Mouse (Mus musculus) heart, embryonic 11.5 days (tissue): ENCODE measurements around the gene Zfp281. TPM values are rescaled to one million over a fixed set of nuclear protein-coding genes. Genes with fewer than 3 reads are reported as not detected.

Source experiments
- ATAC-seq: fragments of 200-750 bp; cut with Nextera tagmentation; replicated peaks from 2 replicates; pipeline ENCODE4 v1.8.0; 2017; ENCODE audit warnings: moderate library complexity; ENCODE audit not compliant: insufficient number of reproducible peaks, low FRiP score, low TSS enrichment
- H3K27ac ChIP-seq: fragments of 300-500 bp; sonication (generic); 2 replicates; pipeline ENCODE4 v1.5.1; 2014; ENCODE audit warnings: mild to moderate bottlenecking, low read depth, low read length
- H3K27me3 ChIP-seq: fragments of 300-500 bp; sonication (generic); 2 replicates; pipeline ENCODE4 v1.6.1; 2014; ENCODE audit warnings: mild to moderate bottlenecking, low read length, mixed read lengths; ENCODE audit not compliant: control insufficient read depth, insufficient read depth
- H3K36me3 ChIP-seq: fragments of 300-500 bp; sonication (generic); 2 replicates; pipeline ENCODE4 v1.6.1; 2014; ENCODE audit warnings: mild to moderate bottlenecking, low read length, moderate library complexity, mixed read lengths; ENCODE audit not compliant: control insufficient read depth, insufficient read depth
- H3K4me1 ChIP-seq: fragments of 300-500 bp; sonication (generic); 2 replicates; pipeline ENCODE4 v1.6.1; 2014; ENCODE audit warnings: low read length; ENCODE audit not compliant: control insufficient read depth, insufficient read depth
- H3K4me2 ChIP-seq: fragments of 300-500 bp; sonication (generic); 2 replicates; pipeline ENCODE4 v1.6.1; 2014; ENCODE audit warnings: mild to moderate bottlenecking, moderate library complexity
- H3K4me3 ChIP-seq: fragments of 300-500 bp; sonication (generic); 2 replicates; pipeline ENCODE4 v1.5.1; 2014; ENCODE audit warnings: low read depth, low read length
- H3K9ac ChIP-seq: fragments of 300-500 bp; sonication (generic); 2 replicates; pipeline ENCODE4 v1.6.1; 2014; ENCODE audit warnings: mild to moderate bottlenecking, low read depth, low read length, moderate library complexity
- H3K9me3 ChIP-seq: fragments of 300-500 bp; sonication (generic); replicated peaks from 2 replicates; pipeline ENCODE4 v1.6.1; 2016; ENCODE audit warnings: low read length; ENCODE audit not compliant: control insufficient read depth
- WGBS: fragments of 180-500 bp; shearing (Covaris S2); extraction: QIAGEN DNeasy Blood & Tissue Kit; methylation state at CpG from one replicate; pipeline ENCODE4 v1.1.7; 2014; ENCODE audit not compliant: insufficient replicate concordance; 5-methylcytosine and 5-hydroxymethylcytosine counted together
- polyA plus RNA-seq: library from polyadenylated mRNA; unstranded; fragments of >200 nt; fragmentation: Nextera tagmentation; extraction: Ambion mirVana; gene quantifications from 2 replicates; pipeline ENCODE4 v1.2.1, GENCODE M21; 2014

Gene Zfp281
- polyA plus RNA-seq, 1 experiment from 2014 or later, result 17.5 TPM

DNA sequence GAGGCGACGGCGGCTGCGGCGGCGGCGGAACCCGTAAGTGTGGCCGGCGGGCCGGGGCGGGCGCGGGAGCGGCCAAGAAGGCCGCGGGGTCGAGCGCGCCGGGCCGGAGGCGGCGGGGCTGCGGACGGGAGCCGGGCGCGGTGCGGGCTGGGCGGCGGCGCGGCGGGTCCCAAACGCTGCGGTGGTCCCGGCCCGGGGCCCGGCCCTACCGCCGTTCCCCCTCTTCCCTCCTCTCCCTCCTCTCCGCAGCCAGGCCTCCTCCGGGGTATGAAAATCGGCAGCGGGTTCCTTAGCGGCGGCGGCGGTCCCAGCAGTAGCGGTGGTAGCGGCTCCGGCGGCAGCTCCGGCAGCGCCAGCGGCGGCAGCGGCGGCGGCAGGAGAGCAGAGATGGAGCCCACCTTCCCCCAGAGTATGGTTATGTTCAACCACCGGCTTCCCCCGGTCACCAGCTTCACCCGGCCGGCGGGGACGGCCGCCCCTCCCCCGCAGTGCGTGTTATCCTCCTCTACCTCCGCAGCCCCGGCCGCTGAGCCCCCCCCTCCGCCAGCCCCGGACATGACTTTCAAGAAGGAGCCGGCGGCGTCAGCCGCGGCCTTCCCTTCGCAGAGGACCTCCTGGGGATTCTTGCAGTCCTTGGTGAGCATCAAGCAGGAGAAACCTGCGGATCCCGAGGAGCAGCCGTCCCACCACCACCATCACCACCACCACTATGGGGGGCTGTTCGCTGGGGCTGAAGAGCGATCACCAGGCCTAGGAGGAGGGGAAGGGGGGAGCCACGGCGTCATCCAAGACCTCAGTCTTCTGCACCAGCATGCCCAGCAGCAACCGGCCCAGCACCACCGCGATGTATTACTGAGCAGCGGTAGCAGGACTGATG, 556 bp downstream of the Zfp281 start:
- peak; percentile 56 for ATAC-seq
- H3K27me3 ChIP-seq, result no peaks in the 10 kb centered on the region
- peaks cover 7% of the 10 kb centered on the region for H3K36me3 ChIP-seq
- H3K4me2 ChIP-seq, result peak overlapping the region; percentile 72
- H3K9ac ChIP-seq, result peak overlapping the region; percentile 98
- peaks cover 20% of the 10 kb centered on the region for H3K4me1 ChIP-seq
- H3K4me3 ChIP-seq, result peak overlapping the region; percentile 93
- peak overlapping the region; percentile 82 for H3K27ac ChIP-seq
- 3% methylated on average over 54 of the region's 92 CpGs for WGBS
- no peaks in the 10 kb centered on the region for H3K9me3 ChIP-seq

DNA sequence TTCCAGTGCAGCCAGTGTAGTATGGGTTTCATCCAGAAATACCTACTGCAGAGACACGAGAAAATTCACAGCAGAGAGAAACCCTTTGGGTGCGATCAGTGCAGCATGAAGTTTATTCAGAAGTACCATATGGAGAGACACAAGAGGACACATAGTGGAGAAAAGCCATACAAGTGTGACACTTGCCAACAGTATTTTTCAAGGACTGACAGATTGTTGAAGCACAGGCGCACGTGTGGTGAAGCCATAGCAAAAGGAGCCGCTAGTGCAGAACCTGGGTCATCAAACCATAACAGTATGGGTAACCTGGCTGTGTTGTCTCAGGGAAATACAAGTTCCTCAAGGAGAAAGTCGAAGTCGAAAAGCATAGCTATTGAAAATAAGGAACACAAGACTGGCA, 1.4 kb downstream of the Zfp281 start:
- Histone ChIP-seq H3K27ac (no peak overlapping the region), H3K4me2 (peak overlapping the region; percentile 72), H3K4me3 (peak overlapping the region; percentile 93), H3K27me3 (no peaks in the 10 kb centered on the region), H3K9ac (peak overlapping the region; percentile 98), H3K36me3 (peaks cover 7% of the 10 kb centered on the region), H3K4me1 (peaks cover 20% of the 10 kb centered on the region), H3K9me3 (no peaks in the 10 kb centered on the region)
- 85% methylated on average over 7 of the region's 7 CpGs for WGBS
- ATAC-seq, result no peak

DNA sequence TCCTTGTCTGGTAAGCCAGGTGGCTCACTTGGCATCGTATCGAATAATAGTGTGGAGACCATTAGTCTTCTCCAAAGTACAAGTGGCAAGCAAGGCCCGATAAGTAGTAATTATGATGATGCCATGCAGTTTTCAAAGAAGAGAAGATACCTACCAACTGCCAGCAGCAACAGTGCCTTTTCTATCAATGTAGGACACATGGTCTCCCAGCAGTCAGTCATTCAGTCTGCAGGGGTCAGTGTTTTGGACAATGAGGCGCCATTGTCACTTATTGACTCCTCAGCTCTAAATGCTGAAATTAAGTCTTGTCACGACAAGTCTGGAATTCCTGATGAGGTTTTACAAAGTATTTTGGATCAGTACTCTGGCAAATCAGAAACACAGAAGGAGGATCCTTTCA, 2.1 kb downstream of the Zfp281 start:
- Histone ChIP-seq H3K4me1 (peaks cover 20% of the 10 kb centered on the region), H3K9me3 (no peaks in the 10 kb centered on the region), H3K27me3 (no peaks in the 10 kb centered on the region), H3K27ac (no peak overlapping the region), H3K36me3 (peaks cover 7% of the 10 kb centered on the region), H3K4me3 (no peak overlapping the region), H3K9ac (no peak overlapping the region), H3K4me2 (no peak overlapping the region)
- ATAC-seq, result no peak
- WGBS, result 86% methylated on average over 5 of the region's 5 CpGs

DNA sequence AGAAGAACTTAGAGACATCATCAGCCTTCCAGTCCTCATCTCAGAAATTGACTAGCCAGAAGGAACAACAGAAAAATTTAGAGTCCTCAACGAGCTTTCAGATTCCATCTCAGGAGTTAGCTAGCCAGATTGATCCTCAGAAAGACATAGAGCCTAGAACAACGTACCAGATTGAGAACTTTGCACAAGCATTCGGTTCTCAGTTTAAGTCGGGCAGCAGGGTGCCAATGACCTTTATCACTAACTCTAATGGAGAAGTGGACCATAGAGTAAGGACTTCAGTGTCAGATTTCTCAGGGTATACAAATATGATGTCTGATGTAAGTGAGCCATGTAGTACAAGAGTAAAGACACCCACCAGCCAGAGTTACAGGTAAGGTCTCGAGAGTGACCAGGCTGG, 2.9 kb downstream of the Zfp281 start:
- H3K9me3 ChIP-seq, result no peaks in the 10 kb centered on the region

DNA sequence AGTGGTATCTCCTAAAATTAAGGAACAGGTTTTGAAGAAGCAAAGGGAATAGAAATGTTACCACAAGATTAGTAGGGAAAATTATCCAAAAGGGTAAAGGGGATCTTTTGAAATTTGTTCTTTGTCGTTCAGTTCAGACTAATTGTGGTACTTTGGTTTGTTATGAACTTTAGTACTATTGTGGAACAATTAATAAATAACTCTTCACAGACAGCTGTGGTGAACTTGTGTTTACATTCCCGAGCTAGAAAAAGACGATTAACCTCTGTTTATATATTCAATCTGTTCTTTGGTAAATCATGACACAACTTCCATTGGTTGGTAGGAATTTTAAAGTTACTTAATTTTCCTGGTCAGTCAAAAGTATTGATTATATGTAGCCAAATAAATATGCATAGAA, 8.2 kb downstream of the Zfp281 start:
- peaks cover 4% of the 10 kb centered on the region; the same call in 1 of the 2 replicates for H3K4me1 ChIP-seq
- H3K36me3 ChIP-seq, result no peaks in the 10 kb centered on the region
- no peaks in the 10 kb centered on the region for H3K9me3 ChIP-seq
- no peak overlapping the region for H3K27ac ChIP-seq
- H3K4me3 ChIP-seq, result no peak overlapping the region
- H3K4me2 ChIP-seq, result no peak overlapping the region
- no peaks in the 10 kb centered on the region for H3K27me3 ChIP-seq
- no peak overlapping the region for H3K9ac ChIP-seq
- 83% methylated on average over 3 of the region's 3 CpGs for WGBS
- ATAC-seq, result no peak

More for the DNA sequence above, 2.9 kb downstream of the Zfp281 start:
- H3K27me3 ChIP-seq, result no peaks in the 10 kb centered on the region
- peaks cover 7% of the 10 kb centered on the region for H3K36me3 ChIP-seq
- WGBS, result 76% methylated on average over 5 of the region's 5 CpGs
- no peak for ATAC-seq
- peaks cover 20% of the 10 kb centered on the region for H3K4me1 ChIP-seq
- no peak overlapping the region for H3K9ac ChIP-seq
- H3K4me3 ChIP-seq, result no peak overlapping the region
- no peak overlapping the region for H3K27ac ChIP-seq
- H3K4me2 ChIP-seq, result peak overlapping the region; percentile 29

DNA sequence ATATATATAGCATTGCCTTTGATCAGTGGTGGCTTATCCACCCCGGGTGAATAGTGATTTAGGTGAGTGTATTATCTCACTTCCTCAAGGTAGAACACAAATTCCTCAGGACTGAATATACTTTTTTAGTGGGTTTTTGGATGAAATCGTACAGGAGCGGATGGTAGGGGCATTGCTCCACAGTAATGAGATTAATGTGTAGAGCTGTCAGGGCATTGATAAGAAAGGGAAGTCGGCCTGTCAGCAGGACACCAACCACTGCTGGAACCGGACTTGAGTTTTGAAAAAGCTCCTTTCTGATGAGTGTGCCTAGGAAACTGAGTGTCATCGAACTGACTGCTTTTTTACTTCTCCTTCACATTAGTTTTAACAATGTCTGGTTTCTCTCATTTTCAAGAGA, 10.9 kb downstream of the Zfp281 start:
- no peak overlapping the region for H3K9ac ChIP-seq
- H3K36me3 ChIP-seq, result no peaks in the 10 kb centered on the region
- ATAC-seq, result no peak
- no peaks in the 10 kb centered on the region for H3K27me3 ChIP-seq
- H3K9me3 ChIP-seq, result no peaks in the 10 kb centered on the region
- no peak overlapping the region for H3K4me2 ChIP-seq
- 43% methylated on average over 6 of the region's 6 CpGs for WGBS
- no peak overlapping the region for H3K27ac ChIP-seq
- H3K4me3 ChIP-seq, result no peak overlapping the region
- no peaks in the 10 kb centered on the region for H3K4me1 ChIP-seq

DNA sequence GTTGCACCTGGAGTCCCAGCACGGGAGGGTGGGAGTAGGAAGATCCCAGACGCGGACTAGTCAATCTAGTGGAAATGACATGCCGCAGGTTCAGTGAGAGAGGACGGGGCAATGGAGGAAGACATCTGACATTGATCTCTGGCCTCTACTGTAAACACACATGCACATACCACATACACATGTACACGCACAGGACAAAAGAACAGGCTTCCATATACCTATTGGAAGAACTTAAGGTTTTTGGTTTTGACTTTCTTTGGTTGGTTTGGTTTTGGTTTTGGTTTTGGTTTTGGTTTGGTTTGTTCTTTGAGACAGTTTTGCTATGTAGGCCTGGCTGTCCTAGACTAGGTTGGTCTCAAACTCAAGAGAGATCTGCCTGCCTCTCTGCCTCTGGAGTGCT, 12.2 kb downstream of the Zfp281 start:
- WGBS, result 92% methylated on average over 6 of the region's 6 CpGs
- Histone ChIP-seq H3K4me2 (no peak overlapping the region), H3K36me3 (no peaks in the 10 kb centered on the region), H3K27ac (no peak overlapping the region), H3K9me3 (no peaks in the 10 kb centered on the region), H3K27me3 (no peaks in the 10 kb centered on the region), H3K9ac (no peak overlapping the region), H3K4me3 (no peak overlapping the region), H3K4me1 (no peaks in the 10 kb centered on the region)
- no peak for ATAC-seq

DNA sequence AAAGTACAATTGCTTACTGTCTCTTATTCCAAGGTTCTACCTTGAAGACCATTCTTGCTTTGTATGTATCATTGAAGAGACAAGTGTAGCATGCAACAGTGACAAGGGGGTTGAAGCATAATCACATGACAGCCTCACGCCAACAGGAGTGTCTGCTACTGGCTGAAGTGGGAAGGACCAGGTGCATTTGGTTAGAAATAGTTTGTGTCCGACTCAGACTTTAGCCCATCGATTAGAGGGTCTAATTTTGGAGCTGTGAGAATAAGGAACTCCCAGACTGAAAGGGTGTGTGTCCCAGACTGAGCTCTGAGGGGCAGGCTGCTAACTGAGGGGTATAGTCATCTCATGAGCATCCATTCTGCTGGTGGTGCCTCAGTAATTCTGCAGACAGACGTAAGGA, 13.0 kb downstream of the Zfp281 start:
- 78% methylated on average over 4 of the region's 4 CpGs for WGBS

DNA sequence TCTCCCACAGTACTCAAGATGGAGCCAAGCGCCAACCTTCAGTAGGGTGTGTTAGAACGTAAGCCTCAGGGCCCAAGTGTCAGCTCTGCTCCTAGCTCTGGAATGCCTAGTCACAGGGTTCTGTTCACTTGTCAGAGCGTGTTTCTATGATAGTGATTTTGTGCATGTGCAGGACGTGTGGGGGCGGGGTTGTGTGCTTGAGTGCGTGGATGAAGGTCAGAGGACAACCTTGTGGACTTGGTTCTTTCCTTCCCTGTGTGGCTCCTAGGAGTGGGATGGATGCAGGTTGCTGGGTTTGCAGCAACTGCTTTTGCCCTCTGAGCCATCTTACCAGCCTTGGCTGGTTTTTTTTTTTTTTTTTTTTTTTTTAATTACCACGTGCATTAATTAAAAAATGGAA, 13.5 kb downstream of the Zfp281 start:
- no peaks in the 10 kb centered on the region for H3K36me3 ChIP-seq
- 80% methylated on average over 7 of the region's 7 CpGs for WGBS
- H3K4me2 ChIP-seq, result no peak overlapping the region
- no peak overlapping the region for H3K4me3 ChIP-seq
- H3K27me3 ChIP-seq, result no peaks in the 10 kb centered on the region
- no peak for ATAC-seq
- no peaks in the 10 kb centered on the region for H3K4me1 ChIP-seq
- H3K9ac ChIP-seq, result no peak overlapping the region
- no peaks in the 10 kb centered on the region for H3K9me3 ChIP-seq
- no peak overlapping the region for H3K27ac ChIP-seq

More for the DNA sequence above, 13.0 kb downstream of the Zfp281 start:
- Histone ChIP-seq H3K27ac (no peak overlapping the region), H3K4me1 (no peaks in the 10 kb centered on the region), H3K4me3 (no peak overlapping the region), H3K9me3 (no peaks in the 10 kb centered on the region), H3K27me3 (no peaks in the 10 kb centered on the region), H3K36me3 (no peaks in the 10 kb centered on the region), H3K9ac (no peak overlapping the region), H3K4me2 (no peak overlapping the region)
- no peak for ATAC-seq
